Mouse (Mus musculus): ENCODE measurements around the gene Arrdc2. TPM values are rescaled to one million over a fixed set of nuclear protein-coding genes. Genes with fewer than 3 reads are reported as not detected.

Gene Arrdc2
- total and polyA plus RNA-seq, 3 experiments, result 13.1 to 22.5 TPM; not detected in 1

GRCm38 (mm10) chr8:70871195-70871807 is 31.8 kb upstream of the Arrdc2 start:
- H3K9ac ChIP-seq (ENCODE audit: control insufficient read depth, low read depth, low read length, poor library complexity, severe bottlenecking), result no peak overlapping the region
- H3K36me3 ChIP-seq (ENCODE audit: control insufficient read depth in 1 of 2, insufficient read depth in 2 of 2, low read length in 2 of 2), result peaks cover 0 to 1% of the 10 kb centered on the region in 2 experiments; a peak in 1 of 4 replicates
- no peak for TF ChIP-seq ZC3H11A (IDR thresholded peaks at IDR 0.05; ENCODE audit: low read depth, low read length)
- TF ChIP-seq CHD2 (IDR thresholded peaks at IDR 0.05; ENCODE audit: low read length), result no peak
- TF ChIP-seq MAX (IDR thresholded peaks at IDR 0.05; ENCODE audit: low read length), result no peak
- TF ChIP-seq MYC (IDR thresholded peaks at IDR 0.05; ENCODE audit: low read depth, low read length), result no peak
- TF ChIP-seq HCFC1 (IDR thresholded peaks at IDR 0.05; ENCODE audit: low read depth, low read length), result no peak
- no peak for TF ChIP-seq MYB (IDR thresholded peaks at IDR 0.05; ENCODE audit: low read depth, low read length)
- TF ChIP-seq UBTF (IDR thresholded peaks at IDR 0.05; ENCODE audit: borderline replicate concordance, insufficient read depth, low read depth, low read length), result no peak
- TF ChIP-seq EP300 (IDR thresholded peaks at IDR 0.05; ENCODE audit: low read depth in 1 of 2, low read length in 2 of 2), result no peak

GRCm38 (mm10) chr8:70869601-70870041 is 30.1 kb upstream of the Arrdc2 start:
- Histone ChIP-seq H3K9ac (ENCODE audit: control insufficient read depth, low read depth, low read length, poor library complexity, severe bottlenecking) (no peak overlapping the region), H3K4me1 (ENCODE audit: control insufficient read depth in 1 of 2, insufficient read depth in 2 of 2, low read length in 2 of 2) (peaks cover 0 to 11% of the 10 kb centered on the region in 2 experiments; a peak in 1 of 4 replicates), H3K36me3 (ENCODE audit: control insufficient read depth in 1 of 2, insufficient read depth in 2 of 2, low read length in 2 of 2) (peaks cover 0 to 2% of the 10 kb centered on the region in 2 experiments; a peak in 1 of 4 replicates), H3K4me3 (ENCODE audit: control insufficient read depth in 1 of 2, insufficient read depth in 1 of 2, low read depth in 2 of 2, low read length in 2 of 2) (no peak overlapping the region), H3K27ac (ENCODE audit: control insufficient read depth, low read depth, low read length) (no peak overlapping the region), H3K9me3 (replicated peaks; ENCODE audit: insufficient read depth, low read length) (no peaks in the 10 kb centered on the region), H3K27me3 (ENCODE audit: control insufficient read depth in 1 of 2, insufficient read depth in 2 of 2, low read length in 2 of 2) (no peaks in the 10 kb centered on the region), H3K79me2 (ENCODE audit: control insufficient read depth, insufficient read depth, low read length, poor library complexity) (peaks cover 5% of the 10 kb centered on the region)
- DNase-seq (ENCODE audit: low read depth, low spot score), result peak; percentile 77
- TF ChIP-seq ZKSCAN1 (IDR thresholded peaks at IDR 0.05; ENCODE audit: low read depth, low read length) (no peak), MYB (IDR thresholded peaks at IDR 0.05; ENCODE audit: low read depth, low read length) (no peak), POLR2AphosphoS5 (IDR thresholded peaks at IDR 0.05; ENCODE audit: borderline replicate concordance, low read depth, low read length) (no peak), ZNF384 (IDR thresholded peaks at IDR 0.05; ENCODE audit: low read depth, low read length) (peak; percentile 25; the same call in 1 of the 2 replicates), NRF1 (IDR thresholded peaks at IDR 0.05; ENCODE audit: insufficient read depth, low read depth, low read length, poor library complexity, severe bottlenecking) (no peak), ZMIZ1 (IDR thresholded peaks at IDR 0.05; ENCODE audit: low read depth, low read length) (no peak), ZC3H11A (IDR thresholded peaks at IDR 0.05; ENCODE audit: low read depth, low read length) (peak; percentile 76), TAL1 (IDR thresholded peaks at IDR 0.05; ENCODE audit: low read length) (no peak), ELF1 (IDR thresholded peaks at IDR 0.05; ENCODE audit: low read depth, low read length) (no peak), MAX (IDR thresholded peaks at IDR 0.05; ENCODE audit: low read length) (no peak), POLR2A (IDR thresholded peaks at IDR 0.05; ENCODE audit: control insufficient read depth in 1 of 2, insufficient read depth in 1 of 2, low read depth in 1 of 2, low read length in 2 of 2, poor library complexity in 1 of 2) (no peak), RAD21 (IDR thresholded peaks at IDR 0.05; ENCODE audit: low read depth, low read length) (peak; percentile 87), GATA1 (IDR thresholded peaks at IDR 0.05; ENCODE audit: low read depth, low read length) (no peak), GABPA (IDR thresholded peaks at IDR 0.05; ENCODE audit: low read depth, low read length) (no peak), CTCF (IDR thresholded peaks at IDR 0.05 in 2 of 3, conservative IDR thresholded peaks at IDR 0.05 in 1 of 3; ENCODE audit: control insufficient read depth in 1 of 3, insufficient read depth in 1 of 3, low read depth in 2 of 3, low read length in 3 of 3, poor library complexity in 1 of 3, severe bottlenecking in 1 of 3) (peak; percentile 86 to 92 (median 88)), USF2 (IDR thresholded peaks at IDR 0.05; ENCODE audit: borderline replicate concordance in 1 of 2, insufficient read depth in 1 of 2, low read depth in 1 of 2, low read length in 2 of 2) (no peak), MAFK (IDR thresholded peaks at IDR 0.05; ENCODE audit: borderline replicate concordance, low read depth, low read length) (no peak), E2F4 (IDR thresholded peaks at IDR 0.05; ENCODE audit: borderline replicate concordance, low read depth, low read length) (no peak), BHLHE40 (IDR thresholded peaks at IDR 0.05; ENCODE audit: borderline replicate concordance, low read depth, low read length) (no peak), TCF12 (IDR thresholded peaks at IDR 0.05; ENCODE audit: low read depth, low read length) (no peak), SIN3A (IDR thresholded peaks at IDR 0.05; ENCODE audit: low read length) (peak; percentile 46; the same call in 1 of the 2 replicates), POLR2AphosphoS2 (IDR thresholded peaks at IDR 0.05; ENCODE audit: low read length) (no peak), TBP (IDR thresholded peaks at IDR 0.05; ENCODE audit: low read depth, low read length) (no peak), EP300 (IDR thresholded peaks at IDR 0.05; ENCODE audit: low read depth in 1 of 2, low read length in 2 of 2) (no peak), SMC3 (IDR thresholded peaks at IDR 0.05; ENCODE audit: low read depth, low read length) (peak; percentile 87), ETS1 (IDR thresholded peaks at IDR 0.05; ENCODE audit: low read depth, low read length) (no peak), HCFC1 (IDR thresholded peaks at IDR 0.05; ENCODE audit: low read depth, low read length) (no peak)

More at GRCm38 (mm10) chr8:70871195-70871807, 31.8 kb upstream of the Arrdc2 start:
- H3K27ac ChIP-seq (ENCODE audit: control insufficient read depth, low read depth, low read length), result no peak overlapping the region
- no peak overlapping the region for H3K4me3 ChIP-seq (ENCODE audit: control insufficient read depth in 1 of 2, insufficient read depth in 1 of 2, low read depth in 2 of 2, low read length in 2 of 2)
- no peaks in the 10 kb centered on the region for H3K27me3 ChIP-seq (ENCODE audit: control insufficient read depth in 1 of 2, insufficient read depth in 2 of 2, low read length in 2 of 2)
- H3K9me3 ChIP-seq (replicated peaks; ENCODE audit: insufficient read depth, low read length), result no peaks in the 10 kb centered on the region
- H3K4me1 ChIP-seq (ENCODE audit: control insufficient read depth in 1 of 2, insufficient read depth in 2 of 2, low read length in 2 of 2), result peaks cover 0 to 9% of the 10 kb centered on the region in 2 experiments; a peak in 1 of 4 replicates
- peaks cover 5% of the 10 kb centered on the region for H3K79me2 ChIP-seq (ENCODE audit: control insufficient read depth, insufficient read depth, low read length, poor library complexity)
- no peak for DNase-seq (ENCODE audit: low read depth, low spot score)

All from MEL (cell line).